Mouse (Mus musculus) embryonic facial prominence, embryonic 12.5 days (tissue): ENCODE measurements at regions not wholly inside any gene's neighbourhood (a gene's known extent, or its start where the extent isn't known, plus 50 kb on each side); places are given as distances from the start of the nearest gene placed in this dataset.

Experiments used
- ATAC-seq: fragments of 200-750 bp; cut with Nextera tagmentation; 2 replicates; pipeline ENCODE4 v1.8.0; 2017; ENCODE audit not compliant: insufficient number of reproducible peaks, insufficient read depth, low FRiP score, low TSS enrichment
- H3K27ac ChIP-seq: fragments of 300-500 bp; sonication (generic); 2 replicates; pipeline ENCODE4 v1.5.1; 2016; ENCODE audit warnings: mild to moderate bottlenecking
- H3K27me3 ChIP-seq: fragments of 300-500 bp; sonication (generic); 2 replicates; pipeline ENCODE4 v1.6.1; 2016; ENCODE audit warnings: mild to moderate bottlenecking, moderate library complexity
- H3K36me3 ChIP-seq: fragments of 300-500 bp; sonication (generic); 2 replicates; pipeline ENCODE4 v1.6.1; 2016; ENCODE audit warnings: mild to moderate bottlenecking
- H3K4me1 ChIP-seq: fragments of 300-500 bp; sonication (generic); 2 replicates; pipeline ENCODE4 v1.6.1; 2016
- H3K4me2 ChIP-seq: fragments of 300-500 bp; sonication (generic); replicated peaks from 2 replicates; pipeline ENCODE4 v1.6.1; 2016; ENCODE audit warnings: mild to moderate bottlenecking, moderate library complexity
- H3K4me3 ChIP-seq: fragments of 300-500 bp; sonication (generic); 2 replicates; pipeline ENCODE4 v1.5.1; 2016; ENCODE audit warnings: mild to moderate bottlenecking
- H3K9ac ChIP-seq: fragments of 300-500 bp; sonication (generic); 2 replicates; pipeline ENCODE4 v1.6.1; 2016; ENCODE audit warnings: mild to moderate bottlenecking, moderate library complexity
- H3K9me3 ChIP-seq: fragments of 300-500 bp; sonication (generic); 2 replicates; pipeline ENCODE4 v1.6.1; 2016; ENCODE audit warnings: mild to moderate bottlenecking, moderate library complexity
- WGBS: fragments of 180-500 bp; shearing (Covaris S2); methylation state at CpG from one replicate; pipeline ENCODE4 v1.1.7; 2016; 5-methylcytosine and 5-hydroxymethylcytosine counted together

GRCm38 (mm10) chr3:65449176-65449575 is 56.8 kb upstream of the Ssr3 start:
- no peak overlapping the region for H3K4me3 ChIP-seq
- H3K9ac ChIP-seq: no peak overlapping the region
- H3K9me3 ChIP-seq: no peaks in the 10 kb centered on the region
- H3K27ac ChIP-seq: no peak overlapping the region
- H3K4me1 ChIP-seq: no peaks in the 10 kb centered on the region
- no peak for ATAC-seq
- 95% methylated on average over 1 of the region's 1 CpGs for WGBS
- no peaks in the 10 kb centered on the region for H3K27me3 ChIP-seq
- no peak overlapping the region for H3K4me2 ChIP-seq
- no peaks in the 10 kb centered on the region for H3K36me3 ChIP-seq

- ATAC-seq: no peak
- H3K4me2 ChIP-seq: no peak overlapping the region
- peaks cover 13% of the 10 kb centered on the region for H3K4me1 ChIP-seq
- H3K9ac ChIP-seq: no peak overlapping the region
- 69% methylated on average over 1 of the region's 1 CpGs for WGBS
- no peaks in the 10 kb centered on the region for H3K36me3 ChIP-seq
- no peaks in the 10 kb centered on the region for H3K9me3 ChIP-seq
- H3K4me3 ChIP-seq: no peak overlapping the region
- H3K27me3 ChIP-seq: no peaks in the 10 kb centered on the region
- no peak overlapping the region for H3K27ac ChIP-seq
These were observed 51.3 kb upstream of the Ssr3 start for GRCm38 (mm10) chr3:65443701-65444100.

GRCm38 (mm10) chr3:65442946-65443345 is 50.5 kb upstream of the Ssr3 start:
- WGBS: 45% methylated on average over 8 of the region's 8 CpGs
- Histone ChIP-seq H3K4me2 (no peak overlapping the region), H3K27me3 (no peaks in the 10 kb centered on the region), H3K9ac (no peak overlapping the region), H3K4me3 (no peak overlapping the region), H3K4me1 (peaks cover 13% of the 10 kb centered on the region), H3K27ac (no peak overlapping the region), H3K36me3 (no peaks in the 10 kb centered on the region), H3K9me3 (no peaks in the 10 kb centered on the region)
- no peak for ATAC-seq

GRCm38 (mm10) chr3:65442269-65442668 is 49.8 kb upstream of the Ssr3 start:
- Histone ChIP-seq H3K36me3 (no peaks in the 10 kb centered on the region), H3K4me2 (no peak overlapping the region), H3K9ac (no peak overlapping the region), H3K9me3 (no peaks in the 10 kb centered on the region), H3K27me3 (no peaks in the 10 kb centered on the region), H3K4me3 (no peak overlapping the region), H3K27ac (no peak overlapping the region), H3K4me1 (peaks cover 13% of the 10 kb centered on the region)
- 70% methylated on average over 4 of the region's 4 CpGs for WGBS
- no peak for ATAC-seq
